Comparison of ENCODE assay signal across 23 mouse cellular contexts in the genomic region with DNA sequence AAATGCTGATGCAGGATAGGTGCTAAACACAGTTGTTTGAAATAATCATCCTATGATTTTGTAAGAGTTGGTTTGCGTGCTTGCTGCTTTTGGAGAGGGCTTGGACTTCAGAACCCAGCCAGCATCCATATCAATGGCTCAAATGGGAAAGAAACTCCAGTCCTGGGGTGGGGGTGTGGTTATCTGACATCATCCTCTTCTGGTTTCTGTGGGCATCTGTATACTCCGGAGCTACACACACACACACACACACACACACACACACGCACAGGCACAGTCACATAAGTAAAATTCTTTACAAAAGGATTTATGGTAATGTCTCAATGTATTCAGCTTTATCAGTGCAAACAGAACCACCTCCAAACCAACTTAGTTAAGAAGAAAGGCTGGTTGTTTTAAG. TPM values are rescaled to one million over a fixed set of nuclear protein-coding genes. Genes with fewer than 3 reads are reported as not detected.
DNase-seq lines count a peak whose midpoint lies in the region; ATAC-seq lines count a peak whose summit lies in the region.
"Had no signal": no experiment of that assay in that cellular context is flagged by ENCODE, and none has a peak within 500 bp of the region (broad histone marks: within the 10 kb centered on the region; RNA-seq: fewer than 3 reads in every experiment).

No protein-coding gene starts in this region.

- H3K27me3 ChIP-seq in lung, embryonic 15.5 days, result peaks cover 55% of the 10 kb centered on the region
- H3K27me3 ChIP-seq in intestine, embryonic 16.5 days (replicated peaks; ENCODE audit: control insufficient read depth, insufficient read depth, low read length), result peaks cover 28% of the 10 kb centered on the region
- peaks cover 37% of the 10 kb centered on the region for H3K27me3 ChIP-seq in stomach, embryonic 16.5 days (ENCODE audit: control insufficient read depth, insufficient read depth, low read length)

- H3K36me3 ChIP-seq in lung, embryonic 15.5 days, result no peaks in the 10 kb centered on the region
- H3K36me3 ChIP-seq in intestine, embryonic 16.5 days (ENCODE audit: control insufficient read depth, insufficient read depth, low read length), result no peaks in the 10 kb centered on the region
- no peaks in the 10 kb centered on the region for H3K36me3 ChIP-seq in stomach, embryonic 16.5 days (ENCODE audit: control insufficient read depth, insufficient read depth, low read length)
- H3K36me3 ChIP-seq: embryonic facial prominence, embryonic 12.5 days; forebrain, embryonic 12.5 days; G1E; heart, embryonic 13.5 days had no signal

- ATAC-seq in lung, embryonic 15.5 days (ENCODE audit: borderline replicate concordance, extremely low read depth, low FRiP score, low TSS enrichment), result no peak
- peak; percentile 4; the same call in 1 of the 2 replicates for ATAC-seq in intestine, embryonic 16.5 days
- peak; percentile 49; the same call in 1 of the 2 replicates for ATAC-seq in stomach, embryonic 16.5 days (ENCODE audit: insufficient read depth, low FRiP score)
- ATAC-seq in activated CD4-positive, CD25-positive, alpha-beta regulatory T cell, adult 4 months, result no peak
- ATAC-seq: CD4-positive, CD25-positive, alpha-beta regulatory T cell, adult 4 months; forebrain, postnatal 0 days; hindbrain, embryonic 16.5 days had no signal

- H3K9me3 ChIP-seq in lung, embryonic 15.5 days, result no peaks in the 10 kb centered on the region
- H3K9me3 ChIP-seq in intestine, embryonic 16.5 days (ENCODE audit: control insufficient read depth, low read length), result no peaks in the 10 kb centered on the region
- H3K9me3 ChIP-seq in stomach, embryonic 16.5 days (replicated peaks; ENCODE audit: control insufficient read depth, low read length), result no peaks in the 10 kb centered on the region
- H3K9me3 ChIP-seq: embryonic facial prominence, embryonic 12.5 days; forebrain, embryonic 12.5 days; G1E; heart, embryonic 13.5 days had no signal

- WGBS in lung, embryonic 15.5 days, result 69% methylated on average over 3 of the region's 3 CpGs
- 62% methylated on average over 3 of the region's 3 CpGs for WGBS in intestine, embryonic 16.5 days
- WGBS in stomach, embryonic 16.5 days, result 56% methylated on average over 3 of the region's 3 CpGs

- peak overlapping the region; percentile 11; the same call in 1 of the 2 replicates for H3K4me2 ChIP-seq in lung, embryonic 15.5 days
- H3K4me2 ChIP-seq in intestine, embryonic 16.5 days (ENCODE audit: low read depth, low read length), result no peak overlapping the region
- no peak overlapping the region for H3K4me2 ChIP-seq in stomach, embryonic 16.5 days (ENCODE audit: low read depth, low read length)
- H3K4me2 ChIP-seq: forebrain, embryonic 12.5 days; heart, embryonic 13.5 days had no signal

- peaks cover 11% of the 10 kb centered on the region for H3K4me1 ChIP-seq in lung, embryonic 15.5 days
- peaks cover 8% of the 10 kb centered on the region for H3K4me1 ChIP-seq in intestine, embryonic 16.5 days (ENCODE audit: control insufficient read depth, insufficient read depth, low read length)
- H3K4me1 ChIP-seq in stomach, embryonic 16.5 days (ENCODE audit: control insufficient read depth, insufficient read depth, low read length), result 0 out of 2 replicates have a peak, but pooled peaks cover 2% of the 10 kb centered on the region

- H3K4me3 ChIP-seq in lung, embryonic 15.5 days, result no peak overlapping the region
- H3K4me3 ChIP-seq in intestine, embryonic 16.5 days (ENCODE audit: low read length), result no peak overlapping the region
- H3K4me3 ChIP-seq in stomach, embryonic 16.5 days (replicated peaks; ENCODE audit: low read length), result no peak overlapping the region
- H3K4me3 ChIP-seq: embryonic facial prominence, embryonic 12.5 days; forebrain, embryonic 12.5 days; heart, embryonic 13.5 days had no signal

- H3K9ac ChIP-seq in lung, embryonic 15.5 days, result no peak overlapping the region
- no peak overlapping the region for H3K9ac ChIP-seq in intestine, embryonic 16.5 days (ENCODE audit: low read depth, low read length)
- no peak overlapping the region for H3K9ac ChIP-seq in stomach, embryonic 16.5 days (ENCODE audit: low read length)
- H3K9ac ChIP-seq: embryonic facial prominence, embryonic 12.5 days; forebrain, embryonic 12.5 days; forebrain, postnatal 0 days; heart, embryonic 13.5 days had no signal

- peak overlapping the region; percentile 69 for H3K27ac ChIP-seq in lung, embryonic 15.5 days
- no peak overlapping the region for H3K27ac ChIP-seq in intestine, embryonic 16.5 days (ENCODE audit: low read length)
- H3K27ac ChIP-seq in stomach, embryonic 16.5 days (ENCODE audit: low read length), result peak overlapping the region; percentile 80
- H3K27ac ChIP-seq: embryonic facial prominence, embryonic 12.5 days; forebrain, embryonic 12.5 days; heart, embryonic 13.5 days had no signal

- no peak for DNase-seq in lung, postnatal 14 days
- peak; percentile 13 for DNase-seq in A20 (ENCODE audit: low read depth, low spot score)
- DNase-seq in embryo, embryonic 10 days (ENCODE audit: low spot score), result no peak
- DNase-seq: adrenal gland, postnatal 10 days; B cell, adult 2 months; cerebellum, adult 11 months; cerebellum, adult 8-10 months; cerebellum, postnatal 14 days; forebrain, postnatal 0 days; gastrocnemius, postnatal 14 days; heart, postnatal 36 days had no signal

RNA-seq across cellular contexts. Expression of gene Mcidas, which starts 6.4 kb away (rescaled TPM):
- 6.3 and 6.9 TPM in 2 replicates for polyA plus RNA-seq in lung, embryonic 15.5 days (2015; fragmentation: Nextera tagmentation; extraction: Ambion mirVana)
- polyA plus RNA-seq in intestine, embryonic 16.5 days (2015; fragmentation: Nextera tagmentation; extraction: Ambion mirVana), result 0.05 TPM in 1 of 2 replicates, not detected in the other
- 0.21 and 0.30 TPM in 2 replicates for polyA plus RNA-seq in stomach, embryonic 16.5 days (2015; fragmentation: Nextera tagmentation; extraction: Ambion mirVana)
- under 1 TPM in 1 of 2 experiments, not detected in 1; 0.13 TPM for polyA plus RNA-seq in activated CD4-positive, CD25-positive, alpha-beta regulatory T cell, adult 4 months (2017; shearing (Covaris generic))
- polyA plus RNA-seq: G1E; heart, embryonic 13.5 days; heart, postnatal 0 days had no signal

RNA-seq across cellular contexts. Expression of gene Ccno, which starts 12.5 kb away (rescaled TPM):
- polyA plus RNA-seq in lung, embryonic 15.5 days (2015; fragmentation: Nextera tagmentation; extraction: Ambion mirVana), result 12.3 and 13.5 TPM in 2 replicates
- 0.13 and 0.32 TPM in 2 replicates for polyA plus RNA-seq in intestine, embryonic 16.5 days (2015; fragmentation: Nextera tagmentation; extraction: Ambion mirVana)
- 0.63 and 0.97 TPM in 2 replicates for polyA plus RNA-seq in stomach, embryonic 16.5 days (2015; fragmentation: Nextera tagmentation; extraction: Ambion mirVana)
- not detected for polyA plus RNA-seq in activated CD4-positive, CD25-positive, alpha-beta regulatory T cell, adult 4 months (2017; shearing (Covaris generic))
- polyA plus RNA-seq: CD4-positive, CD25-positive, alpha-beta regulatory T cell, adult 4 months; G1E had no signal

RNA-seq across cellular contexts. Expression of gene Cdc20b, which starts 34.8 kb away (rescaled TPM):
- 2.1 and 2.8 TPM in 2 replicates for polyA plus RNA-seq in lung, embryonic 15.5 days (2015; fragmentation: Nextera tagmentation; extraction: Ambion mirVana)
- not detected in 2 replicates for polyA plus RNA-seq in intestine, embryonic 16.5 days (2015; fragmentation: Nextera tagmentation; extraction: Ambion mirVana)
- polyA plus RNA-seq in stomach, embryonic 16.5 days (2015; fragmentation: Nextera tagmentation; extraction: Ambion mirVana), result 0.08 TPM in 1 of 2 replicates, not detected in the other
- polyA plus RNA-seq in activated CD4-positive, CD25-positive, alpha-beta regulatory T cell, adult 4 months (2017; shearing (Covaris generic)), result under 1 TPM in 1 of 2 experiments, not detected in 1; 0.25 TPM
- polyA plus RNA-seq: CD4-positive, CD25-positive, alpha-beta regulatory T cell, adult 4 months; embryonic facial prominence, embryonic 12.5 days; G1E; gonadal fat pad, adult 2 months; heart, embryonic 13.5 days; heart, postnatal 0 days had no signal

RNA-seq across cellular contexts. Expression of gene Gpx8, which starts 46.1 kb away (rescaled TPM):
- 175 TPM in 2 replicates for polyA plus RNA-seq in lung, embryonic 15.5 days (2015; fragmentation: Nextera tagmentation; extraction: Ambion mirVana)
- 80.4 and 91.0 TPM in 2 replicates for polyA plus RNA-seq in intestine, embryonic 16.5 days (2015; fragmentation: Nextera tagmentation; extraction: Ambion mirVana)
- 143 and 156 TPM in 2 replicates for polyA plus RNA-seq in stomach, embryonic 16.5 days (2015; fragmentation: Nextera tagmentation; extraction: Ambion mirVana)
- not detected for polyA plus RNA-seq in activated CD4-positive, CD25-positive, alpha-beta regulatory T cell, adult 4 months (2017; shearing (Covaris generic))
- polyA plus RNA-seq: CD4-positive, CD25-positive, alpha-beta regulatory T cell, adult 4 months; G1E had no signal

Comparison
In these comparisons a context has a peak if more than half of its experiments do, and no peak if none do; other contexts are left out.
1. ATAC-seq: peak in intestine, embryonic 16.5 days (single experiment) and stomach, embryonic 16.5 days (single experiment); none in lung, embryonic 15.5 days (single experiment) and activated CD4-positive, CD25-positive, alpha-beta regulatory T cell, adult 4 months (single experiment).